Mouse (Mus musculus) ES-Bruce4 (cell line): ENCODE results near the gene Gm28230. TPM values are rescaled to one million over a fixed set of nuclear protein-coding genes. Genes with fewer than 3 reads are reported as not detected.

Experiments used
- H3K27ac ChIP-seq: 2 replicates; pipeline ENCODE4 v1.5.1; 2012; ENCODE audit warnings: low read length, inconsistent platforms; ENCODE audit not compliant: insufficient read depth
- H3K27me3 ChIP-seq: 2 replicates; pipeline ENCODE4 v1.6.1; 2012; ENCODE audit warnings: mild to moderate bottlenecking, low read length, inconsistent platforms; ENCODE audit not compliant: control insufficient read depth, poor library complexity, insufficient read depth, severe bottlenecking
- H3K36me3 ChIP-seq: 2 replicates; pipeline ENCODE4 v1.6.1; 2012; ENCODE audit warnings: inconsistent platforms, mild to moderate bottlenecking, low read length, moderate library complexity; ENCODE audit not compliant: control insufficient read depth, poor library complexity, insufficient read depth, severe bottlenecking
- H3K4me1 ChIP-seq: one replicate; pipeline ENCODE4 v1.8.1; 2011; ENCODE audit warnings: low read length; ENCODE audit not compliant: control insufficient read depth, insufficient read depth
- H3K4me3 ChIP-seq: 2 replicates; pipeline ENCODE4 v1.5.1; 2011; ENCODE audit warnings: low read depth, mild to moderate bottlenecking, low read length
- H3K9ac ChIP-seq: 2 replicates; pipeline ENCODE4 v1.6.1; 2012; ENCODE audit warnings: low read depth, mild to moderate bottlenecking, inconsistent platforms; ENCODE audit not compliant: poor library complexity, severe bottlenecking
- H3K9me3 ChIP-seq: replicated peaks from 2 replicates; pipeline ENCODE4 v1.6.1; 2012; ENCODE audit warnings: mild to moderate bottlenecking, low read length, inconsistent platforms; ENCODE audit not compliant: control insufficient read depth, poor library complexity, insufficient read depth, severe bottlenecking
- CTCF ChIP-seq: IDR thresholded peaks from one replicate; pipeline ENCODE4 v1.8.1; 2011; ENCODE audit warnings: low read depth, low read length
- EP300 ChIP-seq: IDR thresholded peaks from 2 replicates; pipeline ENCODE4 v1.6.1; 2011; ENCODE audit warnings: low read depth, low read length; ENCODE audit not compliant: insufficient read depth
- POLR2A ChIP-seq: IDR thresholded peaks from one replicate; pipeline ENCODE4 v1.8.1; 2011; ENCODE audit warnings: low read length; ENCODE audit not compliant: insufficient read depth
- polyA plus RNA-seq: library from polyadenylated mRNA; stranded (reverse); fragments of >200 nt; gene quantifications from 2 replicates; pipeline ENCODE4 v1.2.4, GENCODE M21; 2011; ENCODE audit warnings: low read depth; ENCODE audit not compliant: missing spikeins, insufficient read depth, insufficient read length

The Gm28230 gene
- polyA plus RNA-seq, 1 experiment, result not detected

- TF ChIP-seq POLR2A (no peak), EP300 (no peak), CTCF (no peak)
- Histone ChIP-seq H3K27me3 (peaks cover 61% of the 10 kb centered on the region), H3K4me1 (no peaks in the 10 kb centered on the region), H3K27ac (no peak overlapping the region), H3K9me3 (no peaks in the 10 kb centered on the region), H3K36me3 (no peaks in the 10 kb centered on the region), H3K9ac (no peak overlapping the region), H3K4me3 (no peak overlapping the region)
Observed at GRCm38 (mm10) chr2:74706393-74706960, 20.1 kb upstream of the Gm28230 start.

- Histone ChIP-seq H3K9ac (no peak overlapping the region), H3K27me3 (peaks cover 72% of the 10 kb centered on the region), H3K36me3 (no peaks in the 10 kb centered on the region), H3K9me3 (no peaks in the 10 kb centered on the region), H3K27ac (no peak overlapping the region), H3K4me1 (no peaks in the 10 kb centered on the region), H3K4me3 (no peak overlapping the region)
- TF ChIP-seq POLR2A (no peak), EP300 (no peak), CTCF (no peak)
Observed at GRCm38 (mm10) chr2:74707599-74707998, 18.9 kb upstream of the Gm28230 start.

- Histone ChIP-seq H3K9me3 (no peaks in the 10 kb centered on the region), H3K4me3 (no peak overlapping the region), H3K4me1 (no peaks in the 10 kb centered on the region), H3K27ac (no peak overlapping the region), H3K27me3 (peaks cover 72% of the 10 kb centered on the region), H3K36me3 (no peaks in the 10 kb centered on the region), H3K9ac (no peak overlapping the region)
- no peak for TF ChIP-seq POLR2A
- no peak for TF ChIP-seq EP300
- TF ChIP-seq CTCF, result no peak
Observed at GRCm38 (mm10) chr2:74708676-74709075, 17.9 kb upstream of the Gm28230 start.

- H3K9ac ChIP-seq, result no peak overlapping the region
- H3K27me3 ChIP-seq, result peaks cover 71% of the 10 kb centered on the region
- TF ChIP-seq POLR2A (no peak), CTCF (no peak), EP300 (no peak)
- H3K27ac ChIP-seq, result no peak overlapping the region
- no peaks in the 10 kb centered on the region for H3K4me1 ChIP-seq
- no peaks in the 10 kb centered on the region for H3K36me3 ChIP-seq
- H3K4me3 ChIP-seq, result no peak overlapping the region
- H3K9me3 ChIP-seq, result no peaks in the 10 kb centered on the region
Observed at GRCm38 (mm10) chr2:74709465-74710419, 16.8 kb upstream of the Gm28230 start.

- H3K36me3 ChIP-seq, result no peaks in the 10 kb centered on the region
- peaks cover 58% of the 10 kb centered on the region for H3K27me3 ChIP-seq
- no peaks in the 10 kb centered on the region for H3K9me3 ChIP-seq
- no peak overlapping the region for H3K9ac ChIP-seq
- no peaks in the 10 kb centered on the region for H3K4me1 ChIP-seq
- TF ChIP-seq CTCF (no peak), EP300 (no peak), POLR2A (no peak)
- H3K27ac ChIP-seq, result no peak overlapping the region
- no peak overlapping the region for H3K4me3 ChIP-seq
Observed at GRCm38 (mm10) chr2:74710929-74711543, 15.5 kb upstream of the Gm28230 start.
